Mouse (Mus musculus): ENCODE results near the gene Hfe.

DNA sequence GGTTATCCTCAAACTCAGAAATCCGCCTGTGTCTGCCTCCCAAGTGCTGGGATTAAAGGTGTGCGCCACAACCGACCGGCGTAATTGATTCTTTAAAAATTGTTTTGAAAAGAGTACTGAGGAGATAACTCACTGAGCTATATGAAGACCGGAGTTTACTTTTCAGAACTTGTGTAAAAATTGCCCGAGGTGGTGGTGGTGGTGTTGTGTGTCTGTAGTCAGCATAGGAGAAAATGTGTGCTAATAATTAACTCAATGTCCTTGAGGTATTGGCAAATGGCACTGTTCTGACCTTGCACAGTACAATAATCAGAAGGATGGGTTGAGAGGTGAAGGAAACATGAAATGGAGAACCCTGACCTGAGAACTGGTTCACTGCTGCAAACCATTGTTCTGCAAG, 22.7 kb downstream of the Hfe start:
- TF ChIP-seq CTCF (IDR thresholded peaks at IDR 0.05; ENCODE audit: low read depth) (no peak), EP300 (IDR thresholded peaks at IDR 0.05; ENCODE audit: low read depth) (no peak)

Data from liver, embryonic 14.5 days (tissue).